In the genomic region with DNA sequence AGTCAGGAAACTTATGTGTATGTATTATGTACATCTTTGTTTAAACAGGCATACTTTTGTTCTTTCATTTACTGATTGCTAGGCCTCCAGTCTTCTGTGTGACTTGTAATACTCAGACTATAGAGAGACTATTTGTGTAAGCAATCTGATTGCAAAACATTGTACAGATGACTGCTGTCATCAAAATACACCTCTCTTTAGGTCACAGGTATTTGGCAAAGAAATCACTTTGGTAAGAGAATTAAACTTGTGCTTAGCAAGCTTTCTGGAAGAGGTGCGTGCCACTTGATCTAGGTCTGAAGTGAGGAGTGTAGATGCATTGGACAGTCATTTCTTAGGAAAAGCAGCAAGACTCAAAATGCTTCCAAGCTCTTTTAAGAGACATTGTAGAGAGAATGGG, we compare ENCODE assay signal across 25 mouse cellular contexts. TPM values are rescaled to one million over a fixed set of nuclear protein-coding genes. Genes with fewer than 3 reads are reported as not detected.
A peak's percentile ranks its signal among the peaks of the same experiment; 100 is the strongest.
DNase-seq lines count a peak whose midpoint lies in the region; ATAC-seq and TF ChIP-seq lines count a peak whose summit lies in the region.
"Had no signal": no experiment of that assay in that cellular context is flagged by ENCODE, and none has a peak within 500 bp of the region (broad histone marks: within the 10 kb centered on the region; RNA-seq: fewer than 3 reads in every experiment).

No protein-coding gene starts in this region.

- TF ChIP-seq POLR2A in liver, adult 2 months (IDR thresholded peaks at IDR 0.05; ENCODE audit: extremely low read depth, insufficient read depth, low read length), result no peak

- no peak for TF ChIP-seq CTCF in liver, adult 2 months (IDR thresholded peaks at IDR 0.05; ENCODE audit: low read depth, low read length)

- no peaks in the 10 kb centered on the region for H3K9me3 ChIP-seq in liver, embryonic 12.5 days (replicated peaks)
- H3K9me3 ChIP-seq in midbrain, embryonic 11.5 days (ENCODE audit: control insufficient read depth, low read length), result no peaks in the 10 kb centered on the region
- H3K9me3 ChIP-seq in midbrain, embryonic 14.5 days (ENCODE audit: control insufficient read depth, low read length), result no peaks in the 10 kb centered on the region
- H3K9me3 ChIP-seq in hindbrain, embryonic 11.5 days (ENCODE audit: control insufficient read depth, low read length), result no peaks in the 10 kb centered on the region
- H3K9me3 ChIP-seq: embryonic facial prominence, embryonic 10.5 days; embryonic facial prominence, embryonic 12.5 days; forebrain, embryonic 10.5 days; forebrain, embryonic 12.5 days; G1E had no signal

- H3K27ac ChIP-seq in liver, adult 2 months (replicated peaks; ENCODE audit: insufficient read depth, low read depth, low read length), result no peak overlapping the region
- no peak overlapping the region for H3K27ac ChIP-seq in liver, embryonic 12.5 days
- H3K27ac ChIP-seq in midbrain, embryonic 11.5 days (ENCODE audit: low read depth, low read length), result no peak overlapping the region
- no peak overlapping the region for H3K27ac ChIP-seq in midbrain, embryonic 14.5 days (replicated peaks; ENCODE audit: low read depth, low read length)
- no peak overlapping the region for H3K27ac ChIP-seq in hindbrain, embryonic 11.5 days (ENCODE audit: low read depth, low read length)
- H3K27ac ChIP-seq: embryonic facial prominence, embryonic 10.5 days; embryonic facial prominence, embryonic 12.5 days; forebrain, embryonic 10.5 days; forebrain, embryonic 12.5 days had no signal

- WGBS in liver, adult 2 months, result 22% methylated on average over 1 of the region's 1 CpGs
- 90% methylated on average over 1 of the region's 1 CpGs for WGBS in liver, embryonic 12.5 days (ENCODE audit: insufficient replicate concordance)
- 98% methylated on average over 1 of the region's 1 CpGs for WGBS in midbrain, embryonic 11.5 days
- WGBS in midbrain, embryonic 14.5 days, result 98% methylated on average over 1 of the region's 1 CpGs
- WGBS in hindbrain, embryonic 11.5 days, result 97% methylated on average over 1 of the region's 1 CpGs

- no peak overlapping the region for H3K4me3 ChIP-seq in liver, adult 2 months (ENCODE audit: insufficient read depth, low read depth, low read length)
- no peak overlapping the region for H3K4me3 ChIP-seq in liver, embryonic 12.5 days
- H3K4me3 ChIP-seq in midbrain, embryonic 11.5 days (ENCODE audit: low read depth, low read length), result no peak overlapping the region
- no peak overlapping the region for H3K4me3 ChIP-seq in midbrain, embryonic 14.5 days (replicated peaks; ENCODE audit: low read depth, low read length)
- H3K4me3 ChIP-seq in hindbrain, embryonic 11.5 days (ENCODE audit: low read depth, low read length), result no peak overlapping the region
- H3K4me3 ChIP-seq: embryonic facial prominence, embryonic 10.5 days; embryonic facial prominence, embryonic 12.5 days; forebrain, embryonic 10.5 days; forebrain, embryonic 12.5 days had no signal

- no peak overlapping the region for H3K9ac ChIP-seq in liver, adult 2 months (ENCODE audit: low read depth, low read length)
- H3K9ac ChIP-seq in liver, embryonic 12.5 days, result no peak overlapping the region
- H3K9ac ChIP-seq in midbrain, embryonic 11.5 days (ENCODE audit: low read length), result no peak overlapping the region
- H3K9ac ChIP-seq in midbrain, embryonic 14.5 days (replicated peaks; ENCODE audit: low read length), result no peak overlapping the region
- no peak overlapping the region for H3K9ac ChIP-seq in hindbrain, embryonic 11.5 days (ENCODE audit: low read depth, low read length)
- H3K9ac ChIP-seq: embryonic facial prominence, embryonic 12.5 days; forebrain, embryonic 12.5 days had no signal

- H3K36me3 ChIP-seq in liver, adult 2 months (ENCODE audit: control insufficient read depth, insufficient read depth, low read length), result no peaks in the 10 kb centered on the region
- peaks cover 3% of the 10 kb centered on the region; the same call in 1 of the 2 replicates for H3K36me3 ChIP-seq in liver, embryonic 12.5 days
- H3K36me3 ChIP-seq in midbrain, embryonic 11.5 days (ENCODE audit: control insufficient read depth, insufficient read depth, low read length), result no peaks in the 10 kb centered on the region
- no peaks in the 10 kb centered on the region for H3K36me3 ChIP-seq in midbrain, embryonic 14.5 days (ENCODE audit: control insufficient read depth, insufficient read depth, low read length)
- no peaks in the 10 kb centered on the region for H3K36me3 ChIP-seq in hindbrain, embryonic 11.5 days (ENCODE audit: control insufficient read depth, insufficient read depth, low read length)
- H3K36me3 ChIP-seq: embryonic facial prominence, embryonic 12.5 days; forebrain, embryonic 12.5 days had no signal

- no peak overlapping the region for H3K4me2 ChIP-seq in liver, embryonic 12.5 days
- no peak overlapping the region for H3K4me2 ChIP-seq in midbrain, embryonic 11.5 days
- no peak overlapping the region for H3K4me2 ChIP-seq in midbrain, embryonic 14.5 days (ENCODE audit: low read length)
- no peak overlapping the region for H3K4me2 ChIP-seq in hindbrain, embryonic 11.5 days (replicated peaks; ENCODE audit: low read depth, low read length)
- H3K4me2 ChIP-seq: embryonic facial prominence, embryonic 12.5 days; forebrain, embryonic 12.5 days had no signal

- peaks cover 4% of the 10 kb centered on the region for H3K4me1 ChIP-seq in liver, adult 2 months (ENCODE audit: control insufficient read depth, insufficient read depth, low read length)
- peaks cover 21% of the 10 kb centered on the region for H3K4me1 ChIP-seq in liver, embryonic 12.5 days
- H3K4me1 ChIP-seq in midbrain, embryonic 11.5 days (ENCODE audit: control insufficient read depth, insufficient read depth, low read length), result no peaks in the 10 kb centered on the region
- no peaks in the 10 kb centered on the region for H3K4me1 ChIP-seq in midbrain, embryonic 14.5 days (ENCODE audit: control insufficient read depth, insufficient read depth, low read length)
- no peaks in the 10 kb centered on the region for H3K4me1 ChIP-seq in hindbrain, embryonic 11.5 days (replicated peaks; ENCODE audit: control insufficient read depth, insufficient read depth, low read length)

- no peaks in the 10 kb centered on the region for H3K27me3 ChIP-seq in liver, adult 2 months (ENCODE audit: control insufficient read depth, insufficient read depth, low read length)
- H3K27me3 ChIP-seq in liver, embryonic 12.5 days (replicated peaks), result no peaks in the 10 kb centered on the region
- no peaks in the 10 kb centered on the region for H3K27me3 ChIP-seq in midbrain, embryonic 11.5 days (ENCODE audit: control insufficient read depth, insufficient read depth, low read length)
- H3K27me3 ChIP-seq in midbrain, embryonic 14.5 days (ENCODE audit: control insufficient read depth, insufficient read depth, low read length), result no peaks in the 10 kb centered on the region
- H3K27me3 ChIP-seq in hindbrain, embryonic 11.5 days (ENCODE audit: control insufficient read depth, insufficient read depth, low read length), result no peaks in the 10 kb centered on the region
- H3K27me3 ChIP-seq: CH12.LX; embryonic facial prominence, embryonic 12.5 days; forebrain, embryonic 12.5 days; Patski had no signal

- H3K79me2 ChIP-seq in liver, adult 2 months (ENCODE audit: control insufficient read depth, insufficient read depth, low read length), result peaks cover 12% of the 10 kb centered on the region; the same call in 1 of the 2 replicates

- peak; percentile 66 for DNase-seq in liver, adult 2 months (ENCODE audit: extremely low read depth, low read depth, low spot score)
- peak; percentile 54 for DNase-seq in midbrain, embryonic 11.5 days (ENCODE audit: low spot score, missing footprints)
- no peak for DNase-seq in midbrain, embryonic 14.5 days
- no peak for DNase-seq in hindbrain, embryonic 11.5 days (ENCODE audit: low spot score)
- DNase-seq: adrenal gland, adult 8-10 months; adrenal gland, postnatal 14 days; adrenal gland, postnatal 36 days; B cell, adult 2 months; cerebellum, adult 11-12 months; cerebellum, adult 2 months; cerebellum, adult 9-10 months; cerebellum, postnatal 10 days; cerebellum, postnatal 25 days had no signal

- no peak for ATAC-seq in liver, embryonic 12.5 days
- ATAC-seq in midbrain, embryonic 11.5 days (ENCODE audit: low FRiP score), result no peak
- no peak for ATAC-seq in midbrain, embryonic 14.5 days (ENCODE audit: low FRiP score, low TSS enrichment)
- ATAC-seq in hindbrain, embryonic 11.5 days (ENCODE audit: low FRiP score), result no peak
- ATAC-seq: activated CD4-positive, CD25-positive, alpha-beta regulatory T cell, adult 4 months; CD4-positive, CD25-positive, alpha-beta regulatory T cell, adult 4 months; forebrain, embryonic 14.5 days; forebrain, embryonic 16.5 days; Patski had no signal

RNA-seq across cellular contexts. Expression of gene Tbca, which starts 22.7 kb away (rescaled TPM):
- total RNA-seq in liver, adult 2 months (2014; rRNA removed), result 132 and 264 TPM in 2 replicates
- 7.1 and 10.9 TPM in 2 replicates for polyA plus RNA-seq in liver, adult 2 months (2012; rRNA removed)
- 127 and 129 TPM in 2 replicates for polyA plus RNA-seq in liver, embryonic 12.5 days (2016; fragmentation: Nextera tagmentation; extraction: Ambion mirVana)
- 234 and 249 TPM in 2 replicates for polyA plus RNA-seq in midbrain, embryonic 11.5 days (2014; fragmentation: Nextera tagmentation; extraction: Ambion mirVana)
- 240 and 274 TPM in 2 replicates for polyA plus RNA-seq in midbrain, embryonic 14.5 days (2014; fragmentation: Nextera tagmentation; extraction: Ambion mirVana)
- polyA plus RNA-seq in hindbrain, embryonic 11.5 days (2014; fragmentation: Nextera tagmentation; extraction: Ambion mirVana), result 228 and 234 TPM in 2 replicates

Comparison
In these comparisons a context has a peak if more than half of its experiments do, and no peak if none do; other contexts are left out.
1. DNase-seq: peak in liver, adult 2 months (single experiment) and midbrain, embryonic 11.5 days (single experiment); none in midbrain, embryonic 14.5 days (single experiment) and hindbrain, embryonic 11.5 days (single experiment).
2. RNA of gene Tbca, which starts 22.7 kb away (polyA plus RNA-seq): 234 to 249 TPM in midbrain, embryonic 11.5 days, 240 to 274 TPM in midbrain, embryonic 14.5 days, 228 to 234 TPM in hindbrain, embryonic 11.5 days and 127 to 129 TPM in liver, embryonic 12.5 days; 7.1 to 10.9 TPM in liver, adult 2 months; every median in the first group is over 10 times any median in the second.